Mouse (Mus musculus) liver, embryonic 15.5 days (tissue): Measurements from ENCODE around the gene Gm45713. TPM values are rescaled to one million over a fixed set of nuclear protein-coding genes. Genes with fewer than 3 reads are reported as not detected.
A peak's percentile ranks its signal among the peaks of the same experiment; 100 is the strongest.
"Not testable (repeated sequence)": the region's sequence is repeated elsewhere in the genome, so short reads cannot be mapped to it uniquely, and the experiment has no call there.

ENCODE experiments used
- ATAC-seq: fragments of 200-750 bp; cut with Nextera tagmentation; 2 replicates; pipeline ENCODE4 v1.8.0; 2017; ENCODE audit warnings: moderate number of reproducible peaks, mild to moderate bottlenecking, moderate library complexity; ENCODE audit not compliant: insufficient read depth
- H3K27ac ChIP-seq: fragments of 300-500 bp; sonication (generic); replicated peaks from 2 replicates; pipeline ENCODE4 v1.5.1; 2015; ENCODE audit warnings: mild to moderate bottlenecking, inconsistent platforms
- H3K27me3 ChIP-seq: fragments of 300-500 bp; sonication (generic); 2 replicates; pipeline ENCODE4 v1.6.1; 2015; ENCODE audit warnings: mild to moderate bottlenecking, inconsistent platforms
- H3K36me3 ChIP-seq: fragments of 300-500 bp; sonication (generic); replicated peaks from 2 replicates; pipeline ENCODE4 v1.6.1; 2015; ENCODE audit warnings: moderate library complexity, mild to moderate bottlenecking, inconsistent platforms
- H3K4me1 ChIP-seq: fragments of 300-500 bp; sonication (generic); replicated peaks from 2 replicates; pipeline ENCODE4 v1.6.1; 2015; ENCODE audit warnings: inconsistent platforms
- H3K4me2 ChIP-seq: fragments of 300-500 bp; sonication (generic); 2 replicates; pipeline ENCODE4 v1.6.1; 2015; ENCODE audit warnings: moderate library complexity, mild to moderate bottlenecking, inconsistent platforms
- H3K4me3 ChIP-seq: fragments of 300-500 bp; sonication (generic); replicated peaks from 2 replicates; pipeline ENCODE4 v1.5.1; 2015; ENCODE audit warnings: mild to moderate bottlenecking, inconsistent platforms
- H3K9ac ChIP-seq: fragments of 300-500 bp; sonication (generic); 2 replicates; pipeline ENCODE4 v1.6.1; 2015; ENCODE audit warnings: moderate library complexity, mild to moderate bottlenecking, inconsistent platforms
- H3K9me3 ChIP-seq: fragments of 300-500 bp; sonication (generic); replicated peaks from 2 replicates; pipeline ENCODE4 v1.6.1; 2016; ENCODE audit warnings: inconsistent platforms
- WGBS: fragments of 180-500 bp; shearing (Covaris S2); methylation state at CpG from one replicate; pipeline ENCODE4 v1.1.7; 2015; ENCODE audit warnings: mixed read lengths; ENCODE audit not compliant: insufficient replicate concordance; 5-methylcytosine and 5-hydroxymethylcytosine counted together
- polyA plus RNA-seq: library from polyadenylated mRNA; unstranded; fragments of >200 nt; fragmentation: Nextera tagmentation; extraction: Ambion mirVana; gene quantifications from 2 replicates; pipeline ENCODE4 v1.2.1, GENCODE M21; 2015

Gene Gm45713
- polyA plus RNA-seq, 1 experiment from 2014 or later: not detected

- Histone ChIP-seq H3K9ac (peak within 1 kb of the TSS; percentile 91), H3K4me3 (peak within 1 kb of the TSS; percentile 90), H3K27me3 (no peaks in the 10 kb centered on the region), H3K4me1 (peaks cover 39% of the 10 kb centered on the region), H3K27ac (peak within 1 kb of the TSS; percentile 95), H3K9me3 (no peaks in the 10 kb centered on the region), H3K36me3 (peaks cover 10% of the 10 kb centered on the region), H3K4me2 (peak within 1 kb of the TSS; percentile 89)
- ATAC-seq: peak; percentile 93
- WGBS: 3% methylated on average over 69 of the region's 69 CpGs
Measured at GRCm38 (mm10) chr7:45154096-45154992, 18.3 kb upstream of the Gm45713 start, which contains the start of the genes Pih1d1 and Aldh16a1. Pih1d1 (plus strand) TSS chr7:45154303. Aldh16a1 (minus strand) TSS chr7:45154584.

GRCm38 (mm10) chr7:45153586-45153985, 17.6 kb upstream of the Gm45713 start:
- no peaks in the 10 kb centered on the region for H3K9me3 ChIP-seq
- peak overlapping the region; percentile 95 for H3K27ac ChIP-seq
- H3K27me3 ChIP-seq: no peaks in the 10 kb centered on the region
- WGBS: 2% methylated on average over 5 of the region's 5 CpGs
- ATAC-seq: no peak
- peak overlapping the region; percentile 91 for H3K9ac ChIP-seq
- peak overlapping the region; percentile 89 for H3K4me2 ChIP-seq
- H3K4me3 ChIP-seq: peak overlapping the region; percentile 90
- H3K36me3 ChIP-seq: peaks cover 9% of the 10 kb centered on the region; the same call in 1 of the 2 replicates
- H3K4me1 ChIP-seq: peaks cover 39% of the 10 kb centered on the region

GRCm38 (mm10) chr7:45153052-45153451, 17.0 kb upstream of the Gm45713 start:
- not testable (repeated sequence) for H3K36me3 ChIP-seq, H3K9me3 ChIP-seq, H3K27me3 ChIP-seq, ATAC-seq
- peak overlapping the region; percentile 91 for H3K9ac ChIP-seq
- peaks cover 44% of the 10 kb centered on the region for H3K4me1 ChIP-seq
- H3K4me3 ChIP-seq: peak overlapping the region; percentile 90
- peak overlapping the region; percentile 89 for H3K4me2 ChIP-seq
- WGBS: 68% methylated on average over 2 of the region's 2 CpGs
- H3K27ac ChIP-seq: peak overlapping the region; percentile 95; the same call in 1 of the 2 replicates

GRCm38 (mm10) chr7:45151303-45151702, 15.3 kb upstream of the Gm45713 start:
- no peak for ATAC-seq
- H3K27me3 ChIP-seq: no peaks in the 10 kb centered on the region
- no peak overlapping the region for H3K4me3 ChIP-seq
- peaks cover 7% of the 10 kb centered on the region; the same call in 1 of the 2 replicates for H3K36me3 ChIP-seq
- no peak overlapping the region for H3K4me2 ChIP-seq
- 65% methylated on average over 11 of the region's 11 CpGs for WGBS
- H3K9ac ChIP-seq: no peak overlapping the region
- H3K4me1 ChIP-seq: peaks cover 52% of the 10 kb centered on the region
- H3K27ac ChIP-seq: no peak overlapping the region
- no peaks in the 10 kb centered on the region for H3K9me3 ChIP-seq

- Histone ChIP-seq H3K4me1 (peaks cover 48% of the 10 kb centered on the region), H3K9me3 (no peaks in the 10 kb centered on the region), H3K36me3 (peaks cover 17% of the 10 kb centered on the region), H3K27ac (no peak overlapping the region), H3K4me2 (no peak overlapping the region), H3K9ac (no peak overlapping the region), H3K4me3 (no peak overlapping the region), H3K27me3 (no peaks in the 10 kb centered on the region)
- 70% methylated on average over 4 of the region's 4 CpGs for WGBS
- no peak for ATAC-seq
Measured at GRCm38 (mm10) chr7:45150321-45150720, 14.3 kb upstream of the Gm45713 start.

- WGBS: 75% methylated on average over 6 of the region's 6 CpGs
- Histone ChIP-seq H3K4me1 (peaks cover 40% of the 10 kb centered on the region), H3K4me2 (no peak overlapping the region), H3K36me3 (peaks cover 21% of the 10 kb centered on the region), H3K9ac (no peak overlapping the region), H3K9me3 (no peaks in the 10 kb centered on the region), H3K27me3 (no peaks in the 10 kb centered on the region), H3K4me3 (no peak overlapping the region), H3K27ac (no peak overlapping the region)
- no peak for ATAC-seq
Measured at GRCm38 (mm10) chr7:45149545-45149944, 13.5 kb upstream of the Gm45713 start.

- ATAC-seq: no peak
- no peak overlapping the region for H3K27ac ChIP-seq
- WGBS: 50% methylated on average over 4 of the region's 4 CpGs
- H3K4me1 ChIP-seq: peaks cover 37% of the 10 kb centered on the region
- no peaks in the 10 kb centered on the region for H3K27me3 ChIP-seq
- H3K4me3 ChIP-seq: no peak overlapping the region
- H3K9me3 ChIP-seq: no peaks in the 10 kb centered on the region
- H3K9ac ChIP-seq: no peak overlapping the region
- H3K4me2 ChIP-seq: no peak overlapping the region
- H3K36me3 ChIP-seq: peaks cover 30% of the 10 kb centered on the region
Measured at GRCm38 (mm10) chr7:45148534-45149098, 12.6 kb upstream of the Gm45713 start.

GRCm38 (mm10) chr7:45147899-45148298, 11.9 kb upstream of the Gm45713 start:
- Histone ChIP-seq H3K27me3 (no peaks in the 10 kb centered on the region), H3K9me3 (no peaks in the 10 kb centered on the region), H3K36me3 (peaks cover 36% of the 10 kb centered on the region), H3K9ac (no peak overlapping the region), H3K4me1 (peaks cover 30% of the 10 kb centered on the region), H3K27ac (no peak overlapping the region), H3K4me3 (no peak overlapping the region), H3K4me2 (no peak overlapping the region)
- ATAC-seq: peak; percentile 34
- 75% methylated on average over 11 of the region's 11 CpGs for WGBS

GRCm38 (mm10) chr7:45147267-45147666, 11.2 kb upstream of the Gm45713 start:
- H3K9me3 ChIP-seq: no peaks in the 10 kb centered on the region
- WGBS: 86% methylated on average over 11 of the region's 11 CpGs
- ATAC-seq: no peak
- no peak overlapping the region for H3K9ac ChIP-seq
- H3K36me3 ChIP-seq: peaks cover 43% of the 10 kb centered on the region
- H3K27me3 ChIP-seq: no peaks in the 10 kb centered on the region
- H3K4me2 ChIP-seq: no peak overlapping the region
- H3K4me1 ChIP-seq: peaks cover 30% of the 10 kb centered on the region
- no peak overlapping the region for H3K27ac ChIP-seq
- no peak overlapping the region for H3K4me3 ChIP-seq

GRCm38 (mm10) chr7:45145460-45145859, 9.4 kb upstream of the Gm45713 start:
- Histone ChIP-seq H3K9me3 (no peaks in the 10 kb centered on the region), H3K27ac (no peak overlapping the region), H3K4me3 (no peak overlapping the region), H3K9ac (no peak overlapping the region), H3K4me2 (no peak overlapping the region), H3K4me1 (peaks cover 19% of the 10 kb centered on the region; the same call in 1 of the 2 replicates), H3K36me3 (peaks cover 49% of the 10 kb centered on the region), H3K27me3 (no peaks in the 10 kb centered on the region)
- no peak for ATAC-seq
- 85% methylated on average over 8 of the region's 8 CpGs for WGBS
